Mouse (Mus musculus) adrenal gland, postnatal 14 days (tissue): Measurements from ENCODE around the gene Ncs1. TPM values are rescaled to one million over a fixed set of nuclear protein-coding genes. Genes with fewer than 3 reads are reported as not detected.

Experiments used
- DNase-seq: peaks from one replicate; pipeline ENCODE4 v3.0.0; 2021; ENCODE audit warnings: mixed read lengths
- long read RNA-seq, 2 experiments: library from polyadenylated mRNA; stranded (forward); transcript quantifications; one replicate each; pipeline ENCODE4 v2.0.0; 2021
- total RNA-seq: library from RNA; stranded (reverse); gene quantifications from 2 replicates; pipeline ENCODE4 v1.2.3, GENCODE M21; 2021

The Ncs1 gene
- 3.4 and 4.2 TPM in 2 replicates for total RNA-seq
- long read RNA-seq, experiment 1, full-length matches to known transcripts, result 2 of 2 reads
- long read RNA-seq, experiment 1, partial matches to known transcripts, result 0 of 2 reads
- long read RNA-seq, experiment 1, other reads (novel, unspliced or antisense), result 0 of 2 reads
- long read RNA-seq, experiment 2, full-length matches to known transcripts, result 1 of 4 reads
- long read RNA-seq, experiment 2, partial matches to known transcripts, result 1 of 4 reads
- long read RNA-seq, experiment 2, other reads (novel, unspliced or antisense), result 2 of 4 reads

DNA sequence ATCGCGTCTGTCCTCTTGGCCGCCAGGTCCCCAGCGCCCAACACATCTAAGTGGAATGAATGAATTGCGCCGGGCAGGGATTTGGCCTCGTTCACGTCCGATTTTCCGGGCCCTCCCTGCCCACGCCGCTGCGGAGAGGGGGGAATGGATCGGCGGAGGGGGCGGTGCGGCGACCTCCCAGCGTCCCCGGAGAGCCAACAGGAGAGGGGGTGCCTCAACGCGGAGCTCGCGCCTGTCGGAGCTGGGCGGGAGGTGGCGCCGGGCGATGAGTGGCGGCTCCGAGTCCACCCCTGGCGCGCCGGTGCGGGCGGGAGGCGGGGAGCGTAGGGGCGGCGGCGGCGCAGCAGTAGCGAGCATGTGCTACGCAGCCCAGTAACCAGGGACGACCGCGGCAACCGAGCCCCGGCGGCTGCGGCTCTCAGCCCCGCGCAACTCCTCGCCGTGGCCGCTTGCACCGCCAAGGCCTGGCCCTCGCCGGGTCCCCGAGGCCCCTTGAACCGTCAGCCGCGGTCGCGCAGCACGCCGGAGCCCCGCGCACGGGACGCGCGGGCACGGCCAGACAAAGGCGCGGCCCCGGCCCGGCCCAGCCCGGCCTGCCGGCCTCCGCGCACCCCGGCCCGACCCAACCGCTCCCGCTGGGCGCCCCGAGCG, at the start of gene Ncs1:
TSS of gene Ncs1 (plus strand) at position 333 of the 651 bp plus-strand sequence.
- peak; percentile 85 for DNase-seq

DNA sequence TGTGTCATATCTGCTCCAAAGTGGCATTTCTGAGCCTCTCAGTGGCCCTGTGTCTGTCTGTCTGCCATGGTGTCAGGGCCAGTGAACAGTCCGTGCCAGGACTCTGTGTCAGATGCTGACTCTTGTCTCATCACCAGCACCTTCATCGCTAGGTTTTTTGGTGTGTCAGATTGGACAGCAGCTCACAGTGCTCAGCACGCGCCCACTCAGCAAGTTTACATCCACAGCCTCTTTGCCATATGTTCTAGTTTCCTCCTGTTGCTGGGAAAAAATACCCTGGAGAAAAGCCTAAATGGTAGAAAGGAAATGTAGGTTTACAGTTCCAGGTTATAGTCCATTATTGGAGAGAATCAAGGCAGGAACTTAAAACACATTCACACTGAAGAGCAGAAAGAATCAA, 47.0 kb upstream of the Ncs1 start:
- no peak for DNase-seq

DNA sequence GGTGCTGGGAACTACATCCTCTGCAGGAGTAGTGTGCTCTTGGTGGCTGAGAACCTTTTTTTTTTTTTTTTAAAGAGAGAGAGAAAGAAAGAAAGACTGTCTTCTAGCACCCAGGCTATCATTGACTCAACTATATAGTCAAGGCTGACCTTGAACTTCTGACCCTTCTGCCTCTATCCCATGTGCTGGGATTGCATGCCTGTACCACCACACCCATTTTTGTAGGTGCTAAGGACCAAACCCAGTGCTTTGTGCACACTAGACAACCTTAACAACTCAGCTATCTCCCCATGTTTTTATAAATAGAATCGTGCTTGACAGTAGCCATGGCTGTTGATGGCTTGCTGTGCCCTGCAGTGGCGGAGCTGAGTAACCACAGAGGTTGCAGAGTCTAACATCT, 45.6 kb upstream of the Ncs1 start:
- no peak for DNase-seq

DNA sequence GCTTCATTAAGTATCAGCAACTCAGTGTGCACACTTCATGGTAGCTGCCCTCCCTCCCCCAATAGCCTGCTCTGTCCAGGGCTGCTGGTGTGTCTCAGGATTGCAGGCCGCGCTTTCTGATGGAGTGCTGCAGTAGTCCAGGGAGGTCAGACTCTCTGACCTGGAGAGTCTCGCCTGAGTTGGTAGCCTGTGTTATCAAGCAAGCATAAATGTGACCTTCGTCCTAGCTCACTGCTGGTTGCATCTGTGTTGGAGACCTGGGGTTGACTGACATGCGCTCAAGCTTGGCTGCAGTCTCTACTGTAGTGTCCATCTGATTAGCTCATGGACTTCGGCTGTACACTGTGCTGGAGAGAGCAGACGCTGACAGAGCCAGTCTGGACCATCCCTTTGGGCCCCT, 43.8 kb upstream of the Ncs1 start:
- no peak for DNase-seq

DNA sequence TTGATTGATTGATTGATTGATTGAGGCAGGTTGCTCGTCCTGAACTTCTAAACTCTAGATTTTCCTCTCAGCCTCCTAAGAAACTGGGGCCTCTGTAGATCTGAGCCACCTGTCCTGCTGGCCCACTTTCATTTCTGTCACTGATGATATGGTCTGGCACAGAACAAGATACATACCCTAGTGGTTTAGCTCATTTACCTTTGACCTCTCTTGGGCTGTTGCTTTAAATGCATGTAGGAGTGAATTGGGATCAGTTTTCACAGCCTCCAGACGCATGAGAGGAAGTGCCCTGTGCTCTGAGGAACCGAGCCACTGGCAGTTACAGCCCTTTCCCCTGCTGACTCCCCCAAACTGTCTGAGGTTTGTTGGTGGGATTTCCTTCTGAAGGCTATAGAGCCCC, 43.3 kb upstream of the Ncs1 start:
- no peak for DNase-seq

DNA sequence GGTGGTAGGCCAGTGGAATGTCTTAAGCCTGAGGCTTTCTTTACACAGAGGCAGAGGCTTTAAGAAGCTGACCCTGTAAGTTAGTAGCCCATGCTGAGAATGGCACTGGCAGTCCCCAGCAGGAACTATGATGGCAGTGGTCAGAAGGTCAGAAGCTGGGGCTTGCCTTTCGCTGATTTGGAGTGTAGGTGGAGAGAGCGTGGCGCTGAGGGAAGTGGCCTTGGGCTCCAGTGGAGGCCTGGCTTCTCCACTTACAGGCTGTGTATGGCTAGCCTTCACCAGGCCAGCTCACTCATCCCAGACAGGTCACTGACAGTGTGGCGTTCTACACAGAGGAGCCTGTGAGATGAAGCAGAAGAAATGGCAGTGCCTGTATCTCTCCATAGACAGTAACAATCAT, 42.7 kb upstream of the Ncs1 start:
- DNase-seq, result peak; percentile 49

DNA sequence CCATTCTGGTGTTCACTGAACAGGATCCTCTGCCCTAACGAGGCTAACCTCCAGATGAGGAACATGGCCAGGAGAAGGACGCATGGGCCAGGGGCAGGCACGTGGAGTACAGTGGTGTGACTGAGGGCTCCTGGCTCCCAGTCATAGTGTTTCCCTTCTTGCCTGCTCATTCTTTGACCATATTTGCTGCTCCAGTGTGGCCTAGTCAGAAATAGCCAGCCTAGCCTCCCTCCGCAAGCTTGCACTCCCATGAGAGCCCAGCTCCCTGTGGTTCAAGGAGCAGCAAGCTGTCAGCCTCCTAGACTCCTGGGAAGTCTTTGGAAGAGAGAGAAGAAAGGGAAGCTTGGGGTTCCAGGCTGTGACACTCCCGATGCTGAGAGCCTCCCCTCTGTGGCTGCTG, 40.9 kb upstream of the Ncs1 start:
- no peak for DNase-seq

DNA sequence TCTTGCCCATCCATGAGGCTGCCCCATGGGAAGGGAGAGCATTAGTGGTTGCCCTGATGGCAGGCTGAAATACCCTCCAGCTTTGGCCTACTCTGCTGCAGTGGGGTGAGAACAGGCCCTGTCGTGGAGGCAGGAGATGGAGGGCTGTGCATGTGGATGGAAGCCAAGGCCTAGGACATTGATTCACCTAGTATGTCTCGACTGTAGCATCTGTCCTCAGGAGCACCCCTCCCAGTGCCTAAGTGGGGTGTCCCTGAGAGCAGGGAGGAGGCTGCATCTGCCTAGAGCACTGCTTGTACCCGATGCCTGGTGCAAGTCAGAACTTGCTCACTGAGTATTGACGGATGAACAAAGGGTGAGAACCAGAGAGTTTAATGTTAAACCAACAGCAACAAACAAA, 39.4 kb upstream of the Ncs1 start:
- DNase-seq, result peak; percentile 39

DNA sequence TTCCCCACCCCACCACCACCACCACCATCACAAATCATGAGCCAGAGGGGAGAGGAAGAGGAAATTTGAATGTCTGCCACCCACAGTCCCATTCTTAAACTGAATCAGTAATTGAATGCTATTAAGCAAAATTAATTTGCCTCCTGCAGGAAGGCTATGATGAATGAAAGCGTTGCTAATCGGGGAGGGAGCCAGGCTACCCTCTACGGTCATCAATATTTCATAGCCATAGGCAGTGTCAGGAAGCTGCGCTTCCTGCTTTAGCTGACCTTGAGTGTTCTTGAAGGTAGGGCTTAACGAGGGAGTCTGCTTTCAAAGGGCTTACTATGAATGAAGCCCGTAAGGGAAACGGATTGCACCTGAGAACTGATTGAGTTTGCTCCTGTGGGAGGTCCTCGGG, 38.7 kb upstream of the Ncs1 start:
- DNase-seq, result no peak

DNA sequence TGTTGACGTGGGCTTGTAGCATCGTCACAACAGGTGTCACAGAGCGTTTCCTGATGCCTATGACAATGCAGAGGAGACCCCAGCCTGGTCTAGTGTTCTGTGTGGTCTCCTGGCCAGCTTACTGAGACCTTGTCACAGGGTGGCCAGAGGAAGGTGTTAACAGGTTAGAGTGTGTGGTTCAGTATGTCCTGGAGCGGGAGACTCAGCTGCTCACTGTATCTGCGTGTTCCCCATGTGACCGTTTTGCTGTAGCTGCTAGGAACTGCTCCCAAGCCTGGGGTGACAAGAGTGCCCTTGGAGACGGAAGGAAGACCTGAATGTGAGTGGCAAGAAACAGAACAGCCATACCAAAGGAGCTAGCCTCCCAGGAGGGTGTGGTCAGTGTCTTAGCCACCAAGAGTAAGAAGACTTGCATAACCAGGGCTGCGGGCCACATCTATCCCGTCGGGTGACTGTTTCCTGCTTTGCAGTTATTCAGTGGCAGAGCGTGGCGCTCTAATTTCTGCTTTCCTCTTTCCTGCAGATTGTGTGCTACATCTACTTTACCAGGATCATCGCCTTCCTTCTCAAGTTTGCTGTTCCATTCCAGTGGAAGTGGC, 37.0 kb upstream of the Ncs1 start:
- no peak for DNase-seq

DNA sequence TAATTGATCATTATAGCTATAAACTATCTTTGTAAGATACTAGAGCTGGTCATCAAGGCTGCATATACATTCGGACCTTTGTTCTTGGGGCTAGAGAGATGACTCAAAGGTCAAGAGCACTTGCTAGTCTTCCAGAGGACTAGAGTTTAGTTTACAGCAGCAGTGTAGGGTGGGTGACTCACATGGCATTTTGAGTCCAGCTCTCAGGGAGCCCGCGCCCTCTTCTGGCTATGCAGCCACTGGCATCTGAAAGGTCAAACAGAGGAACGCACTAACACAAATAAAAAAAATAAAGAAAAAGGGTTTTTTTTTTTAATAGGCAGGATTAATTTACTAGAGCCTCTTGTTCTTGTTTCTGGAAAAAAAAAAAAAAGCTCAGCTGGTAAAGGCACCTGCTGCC, 36.1 kb upstream of the Ncs1 start:
- DNase-seq, result peak; percentile 85

DNA sequence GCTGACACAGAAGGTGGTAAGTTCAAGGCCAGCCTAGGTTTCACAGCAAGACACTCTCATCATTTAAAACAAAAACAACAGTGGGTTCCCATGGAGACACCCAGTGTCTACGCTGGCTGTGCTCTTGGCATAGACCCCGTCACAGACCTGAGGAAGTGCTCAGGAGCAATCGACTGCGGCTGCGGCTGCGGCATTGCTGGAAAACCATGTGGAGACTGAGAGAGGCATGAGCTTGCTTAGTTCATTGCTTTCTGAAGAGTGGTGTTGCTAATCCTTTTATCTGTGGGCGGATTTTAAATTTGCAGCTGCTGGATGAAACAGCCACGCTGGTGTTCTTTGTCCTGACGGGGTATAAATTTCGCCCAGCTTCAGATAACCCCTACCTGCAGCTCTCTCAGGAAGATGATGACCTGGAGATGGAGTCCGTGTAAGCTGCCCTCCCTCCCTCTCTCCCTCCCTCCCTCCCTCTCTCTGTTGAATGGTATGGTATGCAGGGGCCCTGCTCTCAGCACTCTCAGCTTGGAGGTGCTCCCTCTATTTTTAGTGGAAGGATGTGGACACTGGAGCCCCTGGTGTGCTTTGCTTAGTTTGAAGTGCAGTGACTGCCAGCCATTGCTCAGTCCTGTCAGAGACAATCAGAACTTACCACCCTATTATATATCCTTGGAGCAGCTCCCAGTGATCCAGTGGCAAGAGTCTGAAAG, 35.3 kb upstream of the Ncs1 start:
- DNase-seq, result no peak

DNA sequence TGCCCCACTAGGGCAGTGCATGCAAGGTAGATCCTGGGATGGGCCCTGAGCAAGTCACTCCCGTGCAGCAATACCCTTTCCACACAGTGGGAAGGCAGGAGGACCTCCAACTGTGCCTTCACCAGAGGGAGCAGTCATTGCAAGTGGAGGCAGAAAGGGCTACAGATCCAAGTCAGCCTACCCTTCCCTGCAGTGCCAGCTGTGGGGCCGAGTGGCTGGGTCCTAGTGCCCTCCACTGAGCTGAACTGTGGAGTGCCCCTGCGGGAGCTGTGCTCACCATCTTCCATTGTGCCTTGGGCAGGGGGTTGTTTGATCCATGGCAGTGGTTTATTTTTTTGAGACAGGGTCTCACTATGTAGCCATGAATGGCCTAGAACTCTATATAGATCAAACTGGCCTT, 34.4 kb upstream of the Ncs1 start:
- no peak for DNase-seq

DNA sequence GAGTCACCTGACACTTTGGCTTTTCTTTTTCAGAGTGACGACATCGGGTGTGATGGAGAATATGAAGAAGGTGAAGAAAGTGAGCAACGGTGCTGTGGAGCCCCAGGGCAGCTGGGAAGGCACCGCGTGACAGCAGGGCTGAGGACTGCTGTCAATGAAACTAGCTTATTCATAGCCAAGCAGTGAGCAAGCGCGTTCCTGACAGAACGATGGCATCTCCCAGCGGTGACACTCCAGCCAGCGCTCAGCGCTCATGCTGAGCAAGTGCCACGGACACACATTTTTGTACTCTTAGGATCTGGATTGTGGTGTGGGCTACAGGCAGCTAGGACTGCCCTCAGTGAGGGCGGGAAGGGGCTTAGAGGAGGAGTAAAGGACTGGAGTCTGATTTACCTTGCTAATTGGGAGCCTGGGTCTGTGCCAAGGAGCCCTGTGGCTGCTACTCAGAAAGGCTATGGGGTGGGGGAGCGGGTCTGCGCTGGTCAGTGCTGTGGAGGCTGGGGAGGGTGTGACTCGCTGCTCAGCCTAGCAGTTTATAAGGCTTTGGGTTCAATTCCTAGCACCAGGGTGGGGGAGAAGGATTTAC, 31.3 kb upstream of the Ncs1 start:
- no peak for DNase-seq

DNA sequence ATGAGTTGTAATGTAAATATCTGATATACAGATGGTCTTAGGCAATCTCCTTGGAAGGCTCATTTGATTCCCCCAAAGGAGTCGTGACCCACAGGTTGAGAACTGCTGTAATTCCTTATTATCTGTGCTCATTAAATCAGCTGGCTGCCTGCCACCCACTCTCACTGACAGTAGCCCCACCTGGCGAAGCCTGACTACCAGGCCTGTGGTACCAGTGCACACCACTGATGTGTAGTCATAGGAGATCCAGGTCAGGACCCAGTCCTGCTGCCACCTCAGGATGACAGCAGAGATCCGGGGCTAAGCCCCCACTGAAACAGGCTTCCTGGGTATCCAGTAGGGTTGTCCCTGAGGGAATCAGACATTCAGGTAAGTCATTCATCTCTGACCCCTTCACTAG, 27.0 kb upstream of the Ncs1 start:
- no peak for DNase-seq

DNA sequence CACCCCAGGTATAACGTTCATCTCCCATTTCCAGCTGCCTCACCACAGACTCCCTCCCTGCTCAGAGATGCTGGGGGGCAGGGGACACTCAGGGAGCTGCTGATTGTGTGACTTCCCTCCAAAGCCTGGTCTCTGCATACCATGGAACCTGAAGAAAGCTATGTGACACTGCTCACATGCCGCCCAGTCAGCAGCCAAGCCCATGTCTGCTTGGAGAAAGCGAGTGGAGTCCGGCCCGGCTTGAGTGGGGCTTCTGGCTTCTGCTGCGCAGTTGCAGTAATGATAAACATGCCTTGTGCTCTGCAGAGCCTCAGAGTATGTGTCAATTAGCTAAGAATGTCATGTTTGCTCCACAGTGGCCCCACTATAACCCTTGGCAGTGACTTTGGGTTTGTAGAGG, 26.2 kb upstream of the Ncs1 start:
- no peak for DNase-seq

DNA sequence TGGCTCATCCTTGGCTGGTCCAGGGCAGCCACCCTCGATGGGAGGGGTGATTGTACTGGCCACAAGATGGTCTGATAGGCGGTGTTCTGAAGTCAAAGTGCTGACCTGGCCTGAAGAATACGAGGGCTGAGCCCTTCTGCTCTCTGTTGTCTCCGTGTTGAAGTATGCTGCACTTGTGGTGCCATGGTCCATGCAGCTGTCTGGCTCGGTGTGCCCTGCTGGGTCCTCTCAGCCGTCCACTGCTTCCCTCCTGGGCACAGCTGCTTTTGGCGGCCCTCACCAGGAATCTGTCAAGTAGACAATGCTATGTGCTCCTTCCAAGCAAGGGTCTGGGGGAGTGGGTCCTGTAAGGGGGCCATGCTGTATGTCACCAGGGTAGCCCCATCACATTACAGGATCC, 24.8 kb upstream of the Ncs1 start:
- DNase-seq, result no peak

DNA sequence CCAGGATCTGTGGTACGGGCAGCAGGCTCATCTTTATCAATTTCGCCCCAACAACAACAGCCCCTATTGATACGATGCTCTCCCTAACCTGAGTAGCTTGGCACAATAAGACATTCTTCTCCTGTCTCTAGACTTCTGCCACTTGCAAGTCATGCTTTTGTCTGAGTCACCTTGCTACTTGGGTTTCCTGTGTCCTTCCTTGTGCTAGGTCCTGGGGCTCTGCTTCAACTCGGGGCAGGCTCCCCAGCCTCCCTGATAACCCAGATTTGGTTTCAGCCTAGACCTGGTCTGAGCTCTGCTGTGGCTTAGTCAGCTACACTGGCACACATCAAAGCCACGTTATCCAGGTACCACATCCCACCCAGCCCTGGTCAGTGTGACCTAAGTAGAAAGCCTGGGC, 24.0 kb upstream of the Ncs1 start:
- DNase-seq, result no peak

DNA sequence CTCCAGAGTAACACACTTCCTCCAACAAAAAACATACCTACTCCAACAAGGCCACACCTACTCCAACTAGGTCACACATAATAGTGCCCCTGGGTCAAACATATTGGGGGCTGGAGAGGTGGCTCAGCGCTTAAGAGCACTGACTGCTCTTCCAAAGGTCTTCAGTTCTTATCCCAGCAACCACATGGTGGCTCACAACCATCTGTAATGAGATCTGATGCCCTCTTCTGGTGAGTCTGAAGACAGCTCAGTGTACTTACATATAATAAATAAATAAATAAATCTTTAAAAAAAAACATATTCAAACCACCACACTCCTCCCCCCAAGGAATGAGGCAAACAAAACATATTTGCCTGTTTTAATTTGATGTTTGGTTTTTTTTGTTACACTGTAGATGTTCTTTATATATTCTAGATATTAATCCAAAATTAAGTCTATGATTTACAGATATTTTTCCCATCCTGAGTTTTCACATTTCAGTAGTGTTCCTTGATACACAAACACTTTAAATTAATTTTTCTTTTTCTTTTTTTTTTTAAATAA, 16.8 kb upstream of the Ncs1 start:
- DNase-seq, result no peak

DNA sequence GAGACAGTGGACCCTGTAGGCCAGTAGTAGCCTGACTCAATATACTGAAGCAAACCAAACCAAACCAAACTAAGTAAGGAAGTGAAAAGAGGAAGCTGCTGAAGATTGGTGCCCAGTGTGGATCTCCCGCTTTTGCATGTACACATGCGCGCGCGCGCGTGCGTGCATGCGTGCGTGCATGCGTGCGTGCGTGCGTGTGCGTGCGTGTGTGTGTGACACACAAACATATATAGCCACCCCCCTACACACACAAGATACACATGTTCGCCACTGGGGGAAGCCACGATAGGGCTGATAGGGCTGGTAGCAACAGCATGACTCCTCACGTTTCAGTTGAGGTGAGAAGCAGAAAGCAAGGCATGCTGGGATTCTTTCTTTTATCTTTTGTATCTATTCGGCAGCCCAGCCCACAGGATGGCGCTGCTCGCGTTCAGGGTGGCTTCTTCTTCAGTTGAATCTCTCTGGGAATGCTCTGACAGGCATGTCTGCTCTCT, 6.4 kb upstream of the Ncs1 start:
- DNase-seq, result peak; percentile 44

DNA sequence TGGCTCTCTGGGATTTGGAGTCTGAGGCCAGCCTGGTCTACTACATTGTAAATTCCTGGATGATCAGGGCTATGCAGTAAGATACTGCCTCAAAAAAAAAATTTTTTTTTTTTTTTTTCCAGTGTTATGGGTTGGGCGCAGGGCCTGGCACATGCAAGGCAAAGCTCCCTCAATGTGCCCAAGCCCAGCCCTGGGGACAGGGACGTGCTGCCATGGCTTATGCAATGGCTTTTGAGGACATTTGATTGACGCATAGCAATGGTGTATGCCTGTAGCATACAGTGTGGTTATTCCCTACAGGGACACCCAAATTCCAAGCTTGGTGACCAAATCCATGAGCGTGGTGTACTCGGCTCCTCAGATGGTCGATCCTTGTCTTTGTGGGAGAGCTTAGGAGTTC, 5.8 kb upstream of the Ncs1 start:
- DNase-seq, result peak; percentile 52

DNA sequence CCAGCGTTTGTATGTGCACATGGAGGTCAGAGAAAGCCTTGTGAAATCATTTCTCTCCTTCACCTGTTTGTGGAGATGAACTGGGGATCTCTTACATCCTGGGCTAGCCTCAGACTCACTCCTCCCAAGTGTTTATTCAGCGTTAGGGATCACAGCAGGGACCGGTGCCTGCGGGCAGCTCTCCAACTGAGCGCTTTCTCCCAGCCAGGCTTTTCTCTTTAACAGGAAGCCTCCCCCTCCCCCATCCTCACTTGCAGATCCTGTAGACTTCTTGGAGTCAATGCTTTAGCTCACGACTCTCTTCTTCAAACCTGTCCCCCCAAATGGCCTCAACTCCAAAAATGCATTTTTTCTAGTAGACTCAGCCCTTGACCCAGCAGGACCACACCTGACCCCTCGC, 4.0 kb upstream of the Ncs1 start:
- DNase-seq, result no peak

DNA sequence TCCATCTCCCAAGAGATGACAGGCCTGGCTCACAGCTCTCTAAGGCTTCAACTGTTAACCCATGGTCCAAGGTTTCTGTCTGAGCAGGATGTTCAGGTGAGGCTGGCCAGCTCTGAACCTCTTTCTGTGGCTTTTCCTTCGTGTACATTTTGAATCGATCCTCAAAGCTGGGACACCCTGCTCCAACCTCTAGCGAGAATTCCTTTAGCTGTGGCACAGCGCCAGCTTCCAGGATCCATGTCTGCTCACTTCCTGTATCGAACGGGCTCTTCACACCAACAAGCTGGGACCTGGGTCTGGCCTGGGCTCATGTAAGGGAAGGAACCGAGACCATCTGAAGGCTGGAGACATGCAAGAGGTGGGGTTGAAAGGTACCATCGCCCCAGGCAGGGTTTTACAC, 1.4 kb upstream of the Ncs1 start:
- no peak for DNase-seq
